Mouse (Mus musculus) thymus, postnatal 25 days (tissue): ENCODE data around the gene Wdhd1.
A peak's percentile ranks its signal among the peaks of the same experiment; 100 is the strongest.

Experiments used
- DNase-seq: peaks from one replicate; pipeline ENCODE4 v3.0.0; 2022

Wdhd1 gene

DNA sequence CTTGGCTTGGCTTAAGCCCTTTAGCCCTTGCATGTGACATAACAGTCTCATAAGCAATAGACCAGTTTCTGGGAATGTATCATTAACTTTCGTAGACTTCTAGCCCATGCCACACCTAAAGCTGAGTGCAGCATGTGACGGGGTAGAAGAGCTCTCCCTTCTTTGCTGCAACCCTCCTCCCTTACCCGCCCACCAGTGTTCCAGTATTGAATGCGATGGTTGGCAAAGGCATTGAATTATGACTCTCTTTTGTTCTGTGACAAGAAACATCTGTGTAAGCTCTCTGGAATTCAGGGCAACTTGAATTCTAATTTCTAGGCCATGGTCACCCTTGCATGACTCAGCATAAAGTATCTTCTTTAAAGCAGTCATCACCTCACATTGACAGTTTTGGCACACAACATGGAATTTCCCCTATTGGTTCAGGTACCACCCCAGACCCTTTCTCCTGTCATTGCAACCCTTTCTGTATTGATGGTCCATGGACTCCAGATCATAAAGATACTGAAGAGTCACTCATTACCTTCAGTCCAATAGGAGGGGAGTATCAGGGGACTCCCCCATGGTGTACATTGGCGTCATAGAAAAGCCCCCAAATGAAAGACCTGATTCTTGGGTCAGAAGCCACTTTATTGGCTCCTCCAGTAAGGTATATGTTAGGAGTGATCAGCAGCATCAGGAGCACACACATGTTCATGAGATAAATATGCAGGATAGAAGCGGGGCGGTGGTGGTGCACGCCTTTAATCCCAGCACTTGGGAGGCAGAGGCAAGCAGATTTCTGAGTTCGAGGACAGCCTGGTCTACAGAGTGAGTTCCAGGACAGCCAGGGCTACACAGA lies 57.7 kb downstream of the Wdhd1 start:
- DNase-seq: no peak

DNA sequence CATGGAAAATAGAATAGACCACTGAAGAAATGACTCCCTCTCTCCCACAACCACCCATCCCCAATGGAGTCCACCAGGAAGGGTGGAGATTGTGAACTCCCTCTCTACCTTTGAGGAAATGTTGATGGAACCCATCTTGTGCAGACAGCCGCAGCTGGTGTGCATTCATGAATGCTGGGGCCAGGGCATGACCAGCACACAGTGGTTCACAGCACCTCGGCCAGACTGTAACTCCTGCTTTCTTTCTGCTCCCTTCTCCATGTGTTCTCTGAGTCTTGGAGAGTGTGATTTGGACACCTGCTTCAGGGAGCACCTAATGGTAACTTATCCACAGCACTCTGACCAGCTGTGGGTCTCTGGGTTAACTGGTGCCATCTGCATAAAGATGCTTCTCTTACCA lies 60.1 kb downstream of the Wdhd1 start:
- DNase-seq: no peak

DNA sequence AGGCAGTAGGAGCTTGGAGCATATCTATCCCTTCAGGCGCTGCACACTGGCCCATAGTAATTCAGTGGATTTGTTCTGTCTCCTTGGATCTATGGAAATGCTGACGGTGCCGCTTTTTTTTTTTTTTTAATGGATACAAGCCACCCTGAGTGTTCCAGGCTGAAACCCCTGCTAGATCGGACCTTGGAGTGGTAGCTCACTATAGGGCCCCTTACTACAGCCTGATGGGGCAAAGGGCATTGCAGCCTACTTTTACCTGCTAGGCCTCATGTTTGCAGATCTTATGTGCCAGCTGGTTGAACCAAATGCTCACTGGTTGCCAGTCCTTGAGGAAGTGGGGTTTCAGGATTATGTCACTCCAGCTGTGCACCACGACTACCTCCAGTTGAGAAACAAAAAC lies 62.3 kb downstream of the Wdhd1 start:
- DNase-seq: no peak

DNA sequence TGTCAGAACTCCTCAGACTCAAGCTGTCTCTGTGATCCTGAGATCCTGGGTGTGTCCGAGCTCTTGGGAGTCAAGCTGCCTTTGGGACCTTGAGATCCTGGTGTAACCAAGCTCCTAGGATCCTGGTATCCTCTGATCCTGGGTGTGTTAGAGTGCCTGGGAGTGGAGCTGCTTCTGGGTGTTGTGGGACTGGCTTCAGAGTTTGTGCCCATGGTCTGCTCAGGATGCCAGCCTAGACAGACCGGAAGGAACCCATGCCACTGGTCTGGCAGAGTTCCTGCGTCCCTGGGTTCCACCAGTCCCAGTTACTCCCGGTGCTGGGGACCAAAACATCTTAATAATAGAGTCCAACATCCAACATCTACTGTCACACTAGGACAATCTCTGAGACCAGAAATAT lies 63.4 kb downstream of the Wdhd1 start:
- no peak for DNase-seq

DNA sequence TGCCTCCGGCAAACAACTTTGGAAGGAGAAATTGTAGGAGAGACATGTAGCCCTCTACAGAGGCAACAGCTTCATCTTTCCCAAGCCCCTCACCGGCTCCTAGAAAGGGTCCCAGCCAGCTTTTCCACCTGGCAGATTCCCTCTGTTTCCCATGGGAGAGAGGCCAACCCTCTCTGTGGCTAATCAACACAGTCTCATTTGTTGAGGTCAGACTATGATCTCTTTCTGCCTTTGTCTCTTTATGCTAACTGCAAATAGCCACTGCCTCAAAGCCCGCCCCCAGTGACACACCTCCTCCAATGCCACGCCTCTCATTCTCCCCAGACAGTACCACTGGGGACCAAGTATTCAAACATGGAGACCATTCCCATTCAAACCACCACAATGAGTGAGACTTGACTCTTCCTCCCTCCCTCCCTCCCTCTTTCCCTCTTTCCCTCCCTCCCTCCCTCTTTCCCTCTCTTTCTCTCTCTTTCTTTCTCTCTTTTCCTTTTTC lies 66.9 kb downstream of the Wdhd1 start:
- no peak for DNase-seq

DNA sequence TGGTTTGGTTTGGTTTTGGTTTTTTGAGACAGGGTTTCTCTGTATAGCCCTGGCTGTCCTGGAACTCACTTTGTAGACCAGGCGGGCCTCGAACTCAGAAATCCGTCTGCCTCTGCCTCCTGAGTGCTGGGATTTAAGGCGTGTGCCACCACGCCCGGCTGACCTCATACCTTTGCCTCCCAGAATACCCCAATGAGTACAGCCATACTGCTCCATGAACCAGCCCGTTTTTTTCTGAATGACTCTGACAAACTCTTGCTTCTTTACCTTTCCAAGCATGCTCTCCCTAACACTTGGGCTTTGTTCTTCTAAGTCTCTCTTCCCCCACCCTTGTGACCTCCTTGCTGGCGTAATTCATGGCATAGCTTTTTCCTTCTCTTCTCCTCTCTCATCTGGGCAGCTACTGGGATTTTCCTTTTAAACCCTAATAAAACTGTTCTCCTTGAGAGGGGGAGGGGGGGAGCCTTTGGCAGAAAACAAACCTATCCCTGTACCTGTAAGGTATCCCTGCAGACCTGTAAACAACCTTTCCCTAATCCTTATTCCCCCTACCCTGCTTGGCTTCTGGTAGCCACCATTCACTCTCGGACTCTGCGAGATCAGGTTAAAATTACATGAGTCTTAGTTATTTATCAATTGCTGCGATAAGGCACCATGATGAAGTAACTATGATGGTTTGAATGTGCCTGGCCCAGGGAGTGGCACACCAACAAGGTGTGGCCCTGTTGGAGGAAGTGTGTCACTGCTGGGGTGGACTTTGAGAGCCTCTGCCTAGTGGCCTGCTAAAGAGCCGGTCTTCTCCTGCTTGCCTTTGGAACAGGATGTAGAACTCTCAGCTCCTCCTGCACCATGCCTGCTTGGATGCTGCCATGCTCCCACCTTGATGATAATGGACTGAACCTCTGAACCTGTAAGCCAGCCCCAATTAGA lies 67.8 kb downstream of the Wdhd1 start:
- DNase-seq: no peak

DNA sequence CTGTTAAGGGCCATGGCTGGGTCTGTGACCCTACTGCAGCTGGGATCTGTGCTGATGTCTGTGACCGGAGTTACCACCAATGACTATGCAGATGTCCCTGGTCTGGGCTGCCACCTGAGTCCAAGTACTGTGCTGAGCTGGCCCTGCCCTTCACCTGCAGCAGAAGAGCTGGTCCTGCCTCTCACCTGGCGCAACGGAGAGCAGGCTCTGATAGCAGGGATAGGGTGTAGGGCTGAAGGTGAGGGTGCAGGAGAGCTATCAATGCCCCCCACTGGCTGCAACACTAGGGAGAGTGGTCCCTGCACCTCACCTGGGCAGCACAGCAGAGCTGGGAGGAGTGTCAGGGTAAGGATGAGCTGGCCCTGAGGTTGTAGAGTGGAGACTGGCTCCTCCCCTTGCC lies 70.1 kb downstream of the Wdhd1 start:
- DNase-seq: no peak

DNA sequence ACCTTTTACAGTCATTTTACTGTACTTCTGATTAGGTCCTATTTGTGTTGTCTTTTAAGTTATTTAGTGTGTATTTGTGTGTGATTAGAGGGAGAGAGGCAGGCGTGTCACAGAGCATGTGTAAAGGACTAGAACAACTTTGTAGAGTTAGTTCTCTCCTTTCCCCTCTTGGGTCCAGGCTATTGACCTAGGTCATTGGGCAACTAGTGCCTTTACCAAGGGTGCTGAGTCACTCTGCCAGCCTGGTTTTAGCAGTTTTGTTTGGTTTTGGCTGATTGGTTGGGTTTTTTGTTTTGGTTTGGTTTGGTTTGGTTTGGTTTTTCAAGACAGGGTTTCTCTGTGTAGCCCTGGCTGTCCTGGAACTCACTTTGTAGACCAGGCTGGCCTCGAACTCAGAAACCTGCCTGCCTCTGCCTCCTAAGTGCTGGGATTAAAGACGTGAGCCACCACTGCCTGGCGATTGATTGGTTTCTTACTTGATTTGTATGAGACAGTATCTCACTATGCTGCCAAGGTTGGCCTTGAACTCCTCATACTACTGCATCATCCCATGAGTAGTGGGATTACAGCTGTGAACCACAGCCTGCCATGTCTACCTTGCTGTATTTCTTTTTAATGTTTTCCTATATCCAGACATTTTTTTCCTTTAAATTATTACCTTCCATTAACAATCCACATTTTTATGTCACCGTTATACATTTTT lies 71.2 kb downstream of the Wdhd1 start:
- no peak for DNase-seq

DNA sequence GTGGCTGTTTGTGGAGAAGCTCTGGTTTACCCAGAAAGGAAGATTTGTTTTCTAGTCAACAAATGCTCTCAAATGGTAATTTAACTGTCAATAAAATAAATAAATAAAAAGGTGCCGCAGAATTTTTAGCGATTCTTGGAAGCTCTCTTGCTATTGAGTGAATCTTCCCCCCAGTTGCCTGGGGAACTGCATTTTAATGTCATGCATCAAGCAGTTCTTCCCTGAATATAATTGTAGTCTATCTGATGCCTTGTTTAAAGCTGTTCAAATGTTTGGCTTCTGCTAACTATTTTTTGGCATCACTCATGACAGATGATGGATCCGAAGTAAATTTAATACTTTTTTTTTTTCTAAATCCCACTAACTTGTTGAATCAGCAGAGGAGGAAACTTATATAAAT lies 79.3 kb downstream of the Wdhd1 start:
- no peak for DNase-seq

DNA sequence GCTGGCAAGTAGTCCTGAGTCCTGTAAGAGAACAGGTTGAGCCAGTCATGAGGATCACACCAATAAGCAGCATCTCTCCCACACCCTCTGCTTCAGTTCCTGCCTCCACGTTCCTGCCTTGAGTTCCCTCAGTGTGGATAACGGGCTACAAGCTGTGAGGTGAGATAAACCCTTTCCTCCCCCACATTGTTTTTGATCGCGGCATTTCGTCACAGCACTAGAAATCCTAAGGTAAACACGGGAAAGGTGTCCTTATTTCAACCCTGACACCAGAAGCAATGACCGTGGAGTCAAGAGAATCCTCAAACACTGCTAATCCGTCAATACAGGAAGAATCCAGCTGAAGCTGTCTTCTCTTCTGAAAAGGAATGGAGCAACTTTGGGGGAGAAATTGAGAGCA lies 79.9 kb downstream of the Wdhd1 start:
- DNase-seq: no peak

DNA sequence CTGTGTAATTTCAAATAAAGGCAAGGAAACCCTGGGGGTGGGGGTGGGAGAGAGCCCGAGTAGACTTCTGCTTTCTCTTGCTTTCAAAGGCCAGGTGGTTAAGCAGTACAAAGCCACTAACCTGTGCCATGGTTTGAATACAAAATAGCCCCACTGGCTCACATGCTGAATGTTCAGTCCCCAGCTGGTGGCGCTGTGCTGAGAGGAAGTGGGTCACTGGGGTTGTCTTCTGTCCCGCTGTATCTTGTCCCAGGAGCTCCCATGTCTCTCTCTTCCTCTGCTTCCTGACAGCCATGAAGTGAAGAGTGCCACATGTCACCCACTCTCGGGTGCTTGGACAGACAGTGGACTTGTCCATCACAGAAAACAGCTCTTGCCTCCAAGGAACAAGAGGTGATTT lies 82.6 kb downstream of the Wdhd1 start:
- peak; percentile 69 for DNase-seq

DNA sequence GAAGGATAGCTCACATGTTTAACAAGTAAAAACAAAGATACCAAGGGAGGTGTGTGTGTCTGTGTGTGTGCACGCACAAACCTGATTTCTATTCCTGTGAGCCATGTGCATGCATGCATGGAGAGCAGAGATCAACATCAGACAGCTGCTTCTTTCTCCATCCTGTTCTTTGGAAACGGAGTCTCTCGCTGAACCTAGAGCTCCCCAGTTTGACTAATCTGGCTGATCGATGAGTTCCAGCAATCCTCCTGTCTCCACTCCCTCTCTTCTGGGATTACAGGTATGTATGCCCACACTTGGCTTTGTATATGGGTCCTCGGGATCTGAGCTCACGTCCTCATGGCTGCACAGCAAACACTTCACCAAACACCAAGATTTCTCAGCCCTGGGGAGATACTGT lies 83.2 kb downstream of the Wdhd1 start:
- no peak for DNase-seq

DNA sequence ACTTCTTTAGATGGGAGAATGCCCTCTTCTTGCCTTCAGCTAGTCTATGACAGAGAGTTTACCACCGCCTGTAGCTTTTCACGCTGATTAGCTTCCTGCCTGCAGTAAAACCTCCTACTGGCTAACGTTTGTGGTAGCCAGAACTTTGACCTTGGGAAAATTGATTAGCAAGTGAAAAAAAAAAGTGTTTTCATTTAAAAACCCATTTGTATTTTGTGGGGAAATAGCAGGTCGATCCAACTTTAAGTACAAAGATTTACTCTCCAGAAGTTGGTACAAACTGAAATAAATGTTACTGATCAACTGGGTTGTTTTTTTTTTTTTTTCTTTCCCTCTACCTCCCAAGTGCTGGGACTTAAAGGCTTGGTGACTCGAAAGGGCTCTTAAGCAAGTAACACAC lies 84.8 kb downstream of the Wdhd1 start:
- no peak for DNase-seq
